Mouse (Mus musculus): Measurements from ENCODE around the gene Ormdl2.
A peak's percentile ranks its signal among the peaks of the same experiment; 100 is the strongest.

- TF ChIP-seq CTCF (IDR thresholded peaks at IDR 0.05; ENCODE audit: borderline replicate concordance, insufficient read depth, low read length) (no peak), POLR2A (IDR thresholded peaks at IDR 0.05; ENCODE audit: low read depth, low read length) (peak; percentile 50)
These were observed 42.2 kb downstream of the Ormdl2 start for GRCm38 (mm10) chr10:128779011-128779795.
